Mouse (Mus musculus) forebrain, embryonic 10.5 days (tissue): ENCODE results near the gene Slc30a6. TPM values are rescaled to one million over a fixed set of nuclear protein-coding genes. Genes with fewer than 3 reads are reported as not detected.

Experiments
- DNase-seq: peaks from one replicate; pipeline ENCODE4 v3.0.0-alpha.2; 2017; ENCODE audit warnings: low spot score; ENCODE audit errors: extremely low spot score
- H3K27ac ChIP-seq: fragments of 300-500 bp; sonication (generic); 2 replicates; pipeline ENCODE4 v1.5.1; 2016; ENCODE audit warnings: mild to moderate bottlenecking
- H3K27me3 ChIP-seq: fragments of 300-500 bp; sonication (generic); 2 replicates; pipeline ENCODE4 v1.6.1; 2016; ENCODE audit warnings: mild to moderate bottlenecking; ENCODE audit not compliant: poor library complexity, severe bottlenecking
- H3K36me3 ChIP-seq: fragments of 300-500 bp; sonication (generic); replicated peaks from 2 replicates; pipeline ENCODE4 v1.6.1; 2016; ENCODE audit warnings: mild to moderate bottlenecking, moderate library complexity
- H3K4me1 ChIP-seq: fragments of 300-500 bp; sonication (generic); 2 replicates; pipeline ENCODE4 v1.6.1; 2016
- H3K4me3 ChIP-seq: fragments of 300-500 bp; sonication (generic); 2 replicates; pipeline ENCODE4 v1.5.1; 2016; ENCODE audit warnings: mild to moderate bottlenecking, moderate library complexity
- H3K9me3 ChIP-seq: fragments of 300-500 bp; sonication (generic); 2 replicates; pipeline ENCODE4 v1.6.1; 2016; ENCODE audit warnings: mild to moderate bottlenecking, moderate library complexity
- WGBS: fragments of 180-500 bp; shearing (Covaris S2); methylation state at CpG from one replicate; pipeline ENCODE4 v1.1.7; 2016; 5-methylcytosine and 5-hydroxymethylcytosine counted together
- polyA plus RNA-seq: library from polyadenylated mRNA; unstranded; fragments of >200 nt; fragmentation: Nextera tagmentation; extraction: Ambion mirVana; gene quantifications from 2 replicates; pipeline ENCODE4 v1.2.1, GENCODE M21; 2016

The Slc30a6 gene
- polyA plus RNA-seq, 1 experiment from 2014 or later = 33.8 TPM

DNA sequence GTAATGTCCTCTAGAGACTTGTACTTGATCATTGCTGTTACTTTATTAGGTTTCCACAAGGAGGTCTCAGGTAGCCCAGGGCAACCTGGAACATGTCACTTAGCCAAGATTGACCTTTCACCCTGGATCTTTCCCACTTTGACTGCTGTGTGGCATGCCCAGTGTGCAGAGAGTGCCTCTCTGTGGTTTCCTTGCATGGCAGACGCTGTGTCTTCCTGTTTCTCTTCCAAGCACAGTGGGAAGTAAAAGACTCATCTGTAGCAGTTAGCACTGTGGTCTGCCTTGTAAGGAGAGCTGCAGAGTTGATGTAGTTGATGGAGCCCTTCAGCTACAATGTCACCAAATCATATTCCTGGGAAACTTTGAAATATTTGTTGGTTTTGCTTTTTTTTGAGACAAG, 19.3 kb downstream of the Slc30a6 start:
- no peak for DNase-seq
- 82% methylated on average over 1 of the region's 1 CpGs for WGBS
- no peaks in the 10 kb centered on the region for H3K27me3 ChIP-seq
- H3K36me3 ChIP-seq = peaks cover 90% of the 10 kb centered on the region
- H3K9me3 ChIP-seq = no peaks in the 10 kb centered on the region
- no peak overlapping the region for H3K27ac ChIP-seq
- H3K4me3 ChIP-seq = no peak overlapping the region
- no peaks in the 10 kb centered on the region for H3K4me1 ChIP-seq

DNA sequence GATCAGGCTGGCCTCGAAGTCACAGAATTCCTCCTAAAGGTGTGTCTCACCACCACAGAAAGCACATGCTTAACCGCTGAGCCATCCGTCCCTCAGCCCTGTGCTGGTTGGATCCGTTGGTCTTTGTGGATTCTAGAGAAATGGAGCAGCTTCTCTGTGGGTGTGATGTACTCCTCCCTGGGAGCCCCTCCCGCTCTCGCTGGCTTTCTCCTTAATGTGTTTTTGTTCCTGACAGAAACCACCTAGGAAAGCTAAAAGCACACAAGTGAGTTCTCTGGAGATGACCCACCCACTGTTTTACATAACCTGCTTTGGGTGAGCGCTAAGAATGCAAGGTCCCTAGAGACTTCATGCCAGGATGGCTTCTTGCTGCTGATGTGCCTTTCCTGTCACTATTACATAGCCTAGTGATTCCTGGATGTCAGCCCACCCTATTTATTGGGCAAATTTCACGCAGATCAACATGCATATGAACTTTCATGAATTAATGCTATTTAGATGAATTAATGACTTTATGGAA, 21.5 kb downstream of the Slc30a6 start:
- 93% methylated on average over 8 of the region's 8 CpGs for whole genome bisulfite sequencing
- Histone ChIP-seq H3K9me3 (no peaks in the 10 kb centered on the region), H3K27ac (no peak overlapping the region), H3K36me3 (peaks cover 92% of the 10 kb centered on the region), H3K4me1 (no peaks in the 10 kb centered on the region), H3K27me3 (no peaks in the 10 kb centered on the region), H3K4me3 (no peak overlapping the region)
- DNase-seq = no peak

DNA sequence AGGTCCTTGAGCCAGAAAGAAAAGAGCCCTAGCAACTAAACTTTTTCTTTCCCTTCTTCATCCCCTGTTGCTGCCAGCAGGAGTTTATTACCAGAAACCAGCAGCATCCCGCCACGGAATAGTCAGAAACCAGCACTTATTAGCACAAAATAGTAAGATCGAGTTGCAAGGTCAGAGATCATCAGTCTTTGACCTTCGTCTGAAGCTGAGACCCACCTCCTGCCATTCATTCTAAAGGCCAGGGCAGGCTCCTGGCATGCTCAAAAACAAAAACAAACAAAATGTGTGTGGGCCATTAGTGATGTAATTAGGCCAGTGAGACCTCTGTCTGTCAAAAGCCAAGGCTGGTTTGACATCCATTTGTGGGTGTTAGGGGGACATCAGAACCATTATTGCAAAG, 22.8 kb downstream of the Slc30a6 start:
- WGBS = 47% methylated on average over 4 of the region's 4 CpGs
- no peak overlapping the region for H3K4me3 ChIP-seq
- H3K4me1 ChIP-seq = no peaks in the 10 kb centered on the region
- peaks cover 95% of the 10 kb centered on the region for H3K36me3 ChIP-seq
- H3K27me3 ChIP-seq = no peaks in the 10 kb centered on the region
- H3K27ac ChIP-seq = no peak overlapping the region
- DNase-seq = no peak
- H3K9me3 ChIP-seq = no peaks in the 10 kb centered on the region

DNA sequence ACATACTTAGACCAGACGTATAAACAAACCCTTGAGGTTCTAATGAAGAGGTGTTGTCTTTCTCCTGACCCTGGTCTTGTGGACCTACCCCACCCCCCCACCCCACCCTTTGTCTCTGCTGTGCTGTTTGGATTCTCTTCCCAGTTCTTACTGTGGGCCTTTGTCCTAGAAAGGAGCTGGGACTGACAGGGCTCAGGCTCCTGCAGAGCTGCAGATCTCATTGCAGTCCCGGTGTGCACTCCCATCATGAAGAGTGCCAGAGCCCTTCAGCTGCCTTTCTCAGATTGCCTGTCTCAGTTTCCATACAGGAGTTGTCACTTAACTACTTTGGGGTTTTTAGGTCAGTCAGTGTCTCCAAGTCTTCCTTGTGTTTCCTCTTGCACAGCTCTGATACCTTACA, 25.2 kb downstream of the Slc30a6 start:
- WGBS = 62% methylated on average over 2 of the region's 2 CpGs
- H3K4me3 ChIP-seq = no peak overlapping the region
- no peaks in the 10 kb centered on the region for H3K9me3 ChIP-seq
- DNase-seq = no peak
- no peak overlapping the region for H3K27ac ChIP-seq
- H3K4me1 ChIP-seq = no peaks in the 10 kb centered on the region
- peaks cover 93% of the 10 kb centered on the region for H3K36me3 ChIP-seq
- H3K27me3 ChIP-seq = no peaks in the 10 kb centered on the region

DNA sequence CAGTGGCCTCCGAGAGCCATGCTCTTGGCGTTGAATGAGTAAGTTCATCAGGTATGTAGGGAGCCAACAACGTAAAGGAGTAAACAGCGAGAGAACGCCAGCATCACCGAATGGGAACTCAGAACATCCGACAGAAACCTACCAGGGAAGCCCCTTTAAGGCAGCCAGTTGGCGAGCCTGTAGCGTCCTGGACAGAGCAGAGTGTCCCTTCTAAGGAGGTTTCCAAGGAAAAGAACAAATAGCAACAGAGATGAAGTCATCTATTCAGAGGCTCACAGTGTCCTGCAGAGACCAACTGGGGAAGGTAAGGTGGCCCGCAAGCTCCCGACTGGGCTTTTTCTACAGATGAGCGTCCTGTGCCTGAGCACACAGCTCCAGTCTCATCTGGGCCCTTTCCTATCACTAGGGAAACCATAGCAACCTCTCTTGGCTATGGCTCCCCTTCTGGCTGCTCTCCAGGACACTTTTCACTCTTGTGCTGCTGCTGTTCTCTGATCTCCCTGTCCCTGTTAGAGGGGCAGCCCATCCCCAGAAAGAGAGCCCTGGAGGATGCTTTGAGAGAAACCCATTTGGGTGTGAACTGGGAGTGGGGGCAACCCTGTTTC, 29.1 kb downstream of the Slc30a6 start:
- WGBS = 78% methylated on average over 12 of the region's 12 CpGs
- Histone ChIP-seq H3K4me1 (no peaks in the 10 kb centered on the region), H3K36me3 (peaks cover 91% of the 10 kb centered on the region), H3K27ac (no peak overlapping the region), H3K4me3 (no peak overlapping the region), H3K27me3 (no peaks in the 10 kb centered on the region), H3K9me3 (no peaks in the 10 kb centered on the region)
- no peak for DNase-seq

DNA sequence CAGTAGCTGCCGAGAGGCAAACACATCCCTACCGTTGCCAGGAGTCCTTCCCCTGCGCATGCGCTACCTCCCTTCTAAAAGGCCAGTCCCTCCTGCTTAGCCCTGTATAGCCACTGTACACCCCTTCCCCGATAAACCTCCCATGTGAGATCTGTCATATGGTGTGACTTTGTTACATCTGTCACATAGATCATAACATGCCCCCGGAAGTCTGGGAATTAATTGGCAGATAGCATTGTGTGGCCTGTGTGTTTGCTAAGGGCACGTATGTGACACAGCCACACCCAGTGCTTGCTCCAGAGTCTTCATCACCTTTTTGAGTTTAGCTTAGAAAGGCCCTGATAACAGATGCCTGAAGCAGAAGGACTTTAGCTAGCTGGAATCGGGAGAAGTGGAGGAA, 34.7 kb downstream of the Slc30a6 start:
- Histone ChIP-seq H3K4me1 (no peaks in the 10 kb centered on the region), H3K9me3 (no peaks in the 10 kb centered on the region), H3K36me3 (peaks cover 37% of the 10 kb centered on the region), H3K27me3 (no peaks in the 10 kb centered on the region), H3K27ac (no peak overlapping the region), H3K4me3 (no peak overlapping the region)
- no peak for DNase-seq
- WGBS = 91% methylated on average over 8 of the region's 8 CpGs

DNA sequence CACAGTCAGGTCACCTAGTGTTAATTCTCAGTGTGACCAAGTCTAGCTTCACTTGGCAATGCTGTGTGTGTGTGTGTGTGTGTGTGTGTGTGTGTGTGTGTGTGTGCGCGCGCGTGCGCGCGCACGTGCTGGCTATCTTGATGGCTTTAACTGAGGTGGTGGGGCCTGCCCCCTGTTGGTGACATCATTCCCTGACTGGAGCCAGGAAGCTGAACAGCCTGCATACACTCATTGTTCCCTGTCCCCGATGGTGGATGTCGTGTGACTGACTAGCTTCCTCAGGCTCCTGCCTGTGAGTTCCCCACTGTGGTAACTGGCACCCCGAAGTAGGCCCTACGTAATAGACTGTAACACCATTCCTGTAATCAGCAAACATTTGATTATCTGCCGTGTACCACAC, 36.1 kb downstream of the Slc30a6 start:
- no peaks in the 10 kb centered on the region for H3K27me3 ChIP-seq
- WGBS = 67% methylated on average over 13 of the region's 13 CpGs
- H3K4me1 ChIP-seq = no peaks in the 10 kb centered on the region
- H3K9me3 ChIP-seq = no peaks in the 10 kb centered on the region
- H3K27ac ChIP-seq = no peak overlapping the region
- DNase-seq = no peak
- no peak overlapping the region for H3K4me3 ChIP-seq
- peaks cover 26% of the 10 kb centered on the region for H3K36me3 ChIP-seq

DNA sequence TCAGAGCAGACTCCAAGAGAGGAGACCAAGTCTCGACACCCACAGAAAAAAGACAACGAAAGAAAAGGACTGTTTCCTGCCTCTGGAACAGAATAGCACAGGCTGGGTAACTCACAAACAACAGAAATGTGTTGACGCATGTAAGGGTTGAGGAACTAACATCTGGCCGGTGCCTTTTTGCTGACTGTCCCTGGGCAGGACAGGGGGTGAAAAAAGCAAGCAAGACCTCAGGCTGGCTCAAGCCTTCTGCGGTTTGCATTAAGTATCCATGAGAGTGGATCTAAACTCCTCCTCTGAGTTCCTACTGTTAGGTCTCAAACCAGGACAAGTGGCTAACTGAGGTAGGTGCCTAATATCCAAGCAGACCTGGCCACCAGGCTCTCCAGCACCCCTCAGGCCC, 37.2 kb downstream of the Slc30a6 start:
- Histone ChIP-seq H3K36me3 (peaks cover 15% of the 10 kb centered on the region), H3K9me3 (no peaks in the 10 kb centered on the region), H3K27ac (no peak overlapping the region), H3K4me1 (no peaks in the 10 kb centered on the region), H3K4me3 (no peak overlapping the region), H3K27me3 (no peaks in the 10 kb centered on the region)
- 91% methylated on average over 5 of the region's 5 CpGs for WGBS
- no peak for DNase-seq

DNA sequence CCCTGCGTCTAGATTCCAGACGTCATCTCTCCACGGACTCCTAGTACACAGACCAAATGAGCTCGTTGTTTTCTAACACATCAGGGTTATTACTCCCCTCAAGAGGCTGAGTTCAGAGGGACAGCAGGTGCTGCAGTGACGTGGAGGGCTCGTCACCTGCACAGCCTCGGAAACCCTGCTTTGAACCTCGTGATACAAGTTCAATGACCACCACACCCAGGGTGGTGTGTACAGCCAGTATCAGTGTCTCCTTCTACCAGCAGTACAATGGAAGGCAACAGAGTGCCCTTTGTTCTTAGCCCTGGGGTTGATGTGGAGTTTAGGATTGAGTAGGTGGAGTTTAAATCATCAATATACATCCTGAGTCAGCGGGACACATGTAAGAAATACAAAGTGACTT, 42.4 kb downstream of the Slc30a6 start:
- DNase-seq = no peak
- Histone ChIP-seq H3K9me3 (no peaks in the 10 kb centered on the region), H3K27ac (no peak overlapping the region), H3K4me3 (no peak overlapping the region), H3K27me3 (no peaks in the 10 kb centered on the region), H3K36me3 (no peaks in the 10 kb centered on the region), H3K4me1 (no peaks in the 10 kb centered on the region)
- 90% methylated on average over 9 of the region's 9 CpGs for WGBS

DNA sequence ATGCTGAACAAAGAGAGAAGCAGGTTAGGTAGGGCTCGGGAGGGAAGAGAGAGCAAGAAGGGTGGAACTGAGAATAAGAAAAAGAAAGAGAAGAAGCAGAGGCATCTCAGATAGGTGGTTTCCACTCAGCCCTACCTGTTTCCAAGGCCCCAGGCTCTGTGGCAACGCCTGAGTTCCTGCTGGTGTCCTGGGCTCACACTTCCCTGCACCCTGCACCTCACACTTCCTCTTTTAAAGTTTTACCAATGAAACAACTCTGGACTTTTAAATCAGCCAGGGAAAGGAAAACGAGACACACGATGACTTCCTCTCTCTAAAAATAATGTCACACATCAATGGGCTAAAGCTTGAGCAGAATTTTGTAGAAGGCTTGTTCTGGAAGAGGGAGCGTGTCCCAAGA, 45.1 kb downstream of the Slc30a6 start:
- no peak overlapping the region for H3K27ac ChIP-seq
- WGBS = 86% methylated on average over 5 of the region's 5 CpGs
- no peaks in the 10 kb centered on the region for H3K9me3 ChIP-seq
- H3K4me3 ChIP-seq = no peak overlapping the region
- no peaks in the 10 kb centered on the region for H3K27me3 ChIP-seq
- no peaks in the 10 kb centered on the region for H3K4me1 ChIP-seq
- no peaks in the 10 kb centered on the region for H3K36me3 ChIP-seq
- no peak for DNase-seq

DNA sequence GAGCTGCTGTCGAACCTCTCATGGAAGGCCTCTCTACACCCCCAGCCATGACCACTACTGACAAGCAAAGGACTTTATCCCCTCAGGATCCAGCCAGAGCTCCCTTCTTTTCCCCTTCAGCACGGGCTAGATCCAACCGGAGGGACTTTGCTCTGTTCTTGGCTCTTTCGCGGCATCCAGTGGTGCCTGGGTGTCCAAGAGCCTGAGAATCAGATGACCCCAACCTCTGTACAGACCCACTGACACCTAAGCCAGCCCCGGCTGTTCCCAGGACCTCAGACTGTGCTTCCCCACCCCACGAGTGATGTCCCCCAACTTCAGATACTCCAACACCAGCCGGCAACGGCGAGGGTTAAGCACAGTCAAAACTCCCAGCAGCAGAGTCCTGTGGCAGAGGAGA, 54.4 kb downstream of the Slc30a6 start:
- WGBS = 91% methylated on average over 10 of the region's 10 CpGs
- Histone ChIP-seq H3K27me3 (no peaks in the 10 kb centered on the region), H3K9me3 (no peaks in the 10 kb centered on the region), H3K36me3 (no peaks in the 10 kb centered on the region), H3K4me1 (no peaks in the 10 kb centered on the region), H3K27ac (no peak overlapping the region), H3K4me3 (no peak overlapping the region)
- no peak for DNase-seq

DNA sequence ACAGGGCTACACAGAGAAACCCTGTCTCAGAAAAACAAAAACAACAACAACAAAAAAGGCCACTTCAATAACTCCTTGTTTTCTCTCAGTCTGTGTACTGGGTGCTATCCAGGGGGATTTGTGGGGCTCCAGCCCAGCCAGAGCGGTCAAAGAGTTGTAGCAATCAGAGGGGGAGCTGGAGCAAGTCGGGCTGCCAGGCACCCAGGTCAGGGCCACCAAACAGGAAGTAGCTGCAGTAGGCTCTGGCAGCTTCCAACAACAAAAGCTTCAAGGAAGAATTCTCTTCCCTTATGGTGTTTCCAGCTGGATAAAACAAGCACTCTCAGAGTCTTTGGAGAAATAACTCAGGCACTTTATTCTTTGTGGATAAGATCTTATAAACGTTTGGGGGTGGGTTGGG, 58.5 kb downstream of the Slc30a6 start:
- WGBS = 82% methylated on average over 3 of the region's 3 CpGs
- Histone ChIP-seq H3K9me3 (no peaks in the 10 kb centered on the region), H3K4me1 (no peaks in the 10 kb centered on the region), H3K27ac (no peak overlapping the region), H3K36me3 (no peaks in the 10 kb centered on the region), H3K27me3 (no peaks in the 10 kb centered on the region), H3K4me3 (no peak overlapping the region)
- no peak for DNase-seq

DNA sequence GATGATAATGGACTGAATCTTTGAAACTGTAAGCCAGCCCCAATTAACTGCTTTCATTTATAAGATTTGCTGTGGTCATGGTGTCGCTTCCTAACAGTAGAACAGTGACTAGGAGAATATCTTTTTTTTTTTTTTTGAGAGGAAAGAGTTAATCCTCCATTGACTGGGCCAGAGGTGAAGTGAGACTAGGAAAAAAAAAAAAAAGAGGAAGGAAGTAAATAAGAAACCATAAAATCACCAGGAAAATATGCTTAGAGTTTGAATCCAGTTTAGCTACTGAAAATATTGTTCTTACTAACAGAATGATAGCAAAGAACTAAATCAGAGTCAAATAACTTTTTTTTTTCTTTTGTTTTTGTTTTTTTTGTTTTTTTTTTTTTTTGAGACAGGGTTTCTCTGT, 59.3 kb downstream of the Slc30a6 start:
- H3K9me3 ChIP-seq = no peaks in the 10 kb centered on the region
- no peak overlapping the region for H3K27ac ChIP-seq
- no peaks in the 10 kb centered on the region for H3K36me3 ChIP-seq
- DNase-seq = no peak
- H3K4me3 ChIP-seq = no peak overlapping the region
- WGBS = 96% methylated on average over 1 of the region's 1 CpGs
- no peaks in the 10 kb centered on the region for H3K27me3 ChIP-seq
- no peaks in the 10 kb centered on the region for H3K4me1 ChIP-seq

DNA sequence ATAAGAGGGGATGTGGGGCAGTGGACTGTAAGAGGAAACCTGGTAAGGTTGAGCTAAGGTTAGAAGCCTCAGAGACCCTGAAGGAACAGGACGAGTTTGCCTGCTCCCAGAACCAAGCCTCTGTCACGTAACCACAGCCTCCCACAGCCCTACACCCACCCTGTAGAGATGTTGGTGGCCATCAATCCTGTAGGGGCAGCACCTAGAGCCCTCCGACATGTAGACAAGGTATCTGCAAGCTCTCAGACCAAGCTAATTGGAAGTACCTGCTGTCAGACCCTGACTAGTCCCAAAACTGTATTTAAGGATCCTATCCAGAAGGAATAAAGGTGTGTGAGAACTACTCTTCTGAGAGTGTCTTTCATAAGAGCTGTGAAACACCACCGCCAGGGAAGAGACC, 60.0 kb downstream of the Slc30a6 start:
- no peak for DNase-seq
- Histone ChIP-seq H3K36me3 (no peaks in the 10 kb centered on the region), H3K9me3 (no peaks in the 10 kb centered on the region), H3K4me1 (no peaks in the 10 kb centered on the region), H3K27me3 (no peaks in the 10 kb centered on the region), H3K4me3 (no peak overlapping the region), H3K27ac (no peak overlapping the region)
- WGBS = 91% methylated on average over 4 of the region's 4 CpGs
